Mouse (Mus musculus): ENCODE data around the gene Hspb1. TPM values are rescaled to one million over a fixed set of nuclear protein-coding genes. Genes with fewer than 3 reads are reported as not detected.

Gene Hspb1
- polyA plus RNA-seq, 1 experiment from 2014 or later, result 70.0 TPM

GRCm38 (mm10) chr5:135867637-135868593 is 19.8 kb upstream of the Hspb1 start:
- peak overlapping the region; percentile 52 for H3K9ac ChIP-seq
- H3K4me2 ChIP-seq, result peak overlapping the region; percentile 94
- H3K4me3 ChIP-seq (replicated peaks), result peak overlapping the region; percentile 52
- ATAC-seq (replicated peaks; ENCODE audit: low FRiP score), result peak; percentile 48
- H3K27ac ChIP-seq, result no peak overlapping the region
- H3K36me3 ChIP-seq, result no peaks in the 10 kb centered on the region
- H3K4me1 ChIP-seq, result peaks cover 20% of the 10 kb centered on the region
- no peaks in the 10 kb centered on the region for H3K9me3 ChIP-seq (replicated peaks)
- WGBS, result 1% methylated on average over 79 of the region's 89 CpGs
- H3K27me3 ChIP-seq, result peaks cover 74% of the 10 kb centered on the region

- Histone ChIP-seq H3K4me3 (replicated peaks) (peak overlapping the region; percentile 52), H3K4me2 (peak overlapping the region; percentile 94), H3K4me1 (peaks cover 24% of the 10 kb centered on the region), H3K9ac (peak overlapping the region; percentile 52; the same call in 1 of the 2 replicates), H3K36me3 (no peaks in the 10 kb centered on the region), H3K27ac (no peak overlapping the region), H3K9me3 (replicated peaks) (no peaks in the 10 kb centered on the region), H3K27me3 (peaks cover 78% of the 10 kb centered on the region)
- WGBS, result 2% methylated on average over 27 of the region's 27 CpGs
- ATAC-seq (replicated peaks; ENCODE audit: low FRiP score), result no peak
These were observed 19.1 kb upstream of the Hspb1 start for GRCm38 (mm10) chr5:135868653-135869052.

DNA sequence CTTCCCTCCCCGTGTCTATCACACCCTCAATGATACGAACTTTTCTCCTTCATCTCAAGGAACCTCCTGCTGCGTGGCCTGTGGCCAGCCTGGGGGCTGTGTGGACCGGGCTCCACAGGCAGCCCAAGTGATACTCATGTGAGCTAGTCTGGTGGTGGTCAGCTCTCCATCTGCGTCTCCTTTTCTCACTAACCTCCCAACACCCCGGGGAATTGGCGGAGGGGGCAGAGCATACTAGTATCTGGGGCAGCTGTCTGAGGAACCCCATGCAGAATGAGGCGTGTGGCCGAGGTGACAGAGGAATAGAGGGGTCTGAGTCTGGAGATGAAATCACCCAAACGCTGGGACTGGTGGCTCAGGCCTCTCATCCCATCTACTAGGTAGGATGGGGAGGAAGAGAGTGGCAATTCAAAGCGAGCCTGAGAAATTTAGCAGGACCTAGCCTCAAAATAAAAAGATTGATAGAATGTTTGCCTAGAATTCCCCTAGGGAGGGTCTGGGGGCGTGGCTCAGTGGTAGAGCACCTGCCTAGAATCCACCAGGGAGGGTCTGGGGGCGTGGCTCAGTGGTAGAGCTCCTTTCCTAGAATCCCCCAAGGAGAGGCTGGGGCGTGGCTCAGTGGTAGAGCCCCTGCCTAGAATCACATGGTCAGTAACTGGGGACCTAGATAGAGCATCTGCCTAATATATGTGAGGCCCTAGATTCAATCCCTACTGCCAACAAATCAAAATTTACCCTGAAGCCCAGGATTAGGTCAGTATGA is 17.9 kb upstream of the Hspb1 start:
- H3K4me2 ChIP-seq, result no peak overlapping the region
- H3K4me1 ChIP-seq, result peaks cover 24% of the 10 kb centered on the region
- H3K36me3 ChIP-seq, result no peaks in the 10 kb centered on the region
- H3K9me3 ChIP-seq (replicated peaks), result no peaks in the 10 kb centered on the region
- ATAC-seq (replicated peaks; ENCODE audit: low FRiP score), result no peak
- H3K27me3 ChIP-seq, result peaks cover 74% of the 10 kb centered on the region
- no peak overlapping the region for H3K27ac ChIP-seq
- H3K9ac ChIP-seq, result no peak overlapping the region
- no peak overlapping the region for H3K4me3 ChIP-seq (replicated peaks)
- WGBS, result 73% methylated on average over 14 of the region's 14 CpGs

DNA sequence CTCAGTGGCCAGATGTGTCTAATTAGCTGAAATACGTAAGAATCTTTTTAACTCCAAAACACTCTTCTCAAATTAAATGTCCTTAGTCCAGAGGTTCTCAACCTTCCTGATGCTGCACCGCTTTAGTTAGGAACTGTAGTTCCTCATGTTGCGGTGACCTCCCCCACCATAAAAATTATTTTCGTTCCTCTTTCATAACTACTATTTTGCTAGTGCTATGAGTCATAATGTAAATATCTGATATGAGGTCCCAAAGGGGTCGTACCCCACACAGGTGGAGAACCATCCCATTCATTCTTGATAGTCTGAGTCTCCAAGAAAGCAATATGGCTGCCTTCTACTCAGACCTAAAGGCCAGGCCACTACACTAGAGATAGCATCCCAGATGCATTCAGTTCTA is 17.2 kb upstream of the Hspb1 start:
- H3K4me3 ChIP-seq (replicated peaks), result no peak overlapping the region
- no peaks in the 10 kb centered on the region for H3K9me3 ChIP-seq (replicated peaks)
- no peak overlapping the region for H3K27ac ChIP-seq
- WGBS, result 89% methylated on average over 5 of the region's 5 CpGs
- H3K4me1 ChIP-seq, result peaks cover 24% of the 10 kb centered on the region
- H3K9ac ChIP-seq, result no peak overlapping the region
- H3K4me2 ChIP-seq, result no peak overlapping the region
- ATAC-seq (replicated peaks; ENCODE audit: low FRiP score), result no peak
- H3K36me3 ChIP-seq, result no peaks in the 10 kb centered on the region
- H3K27me3 ChIP-seq, result peaks cover 68% of the 10 kb centered on the region

GRCm38 (mm10) chr5:135872996-135873395 is 14.7 kb upstream of the Hspb1 start:
- Histone ChIP-seq H3K27ac (no peak overlapping the region), H3K4me3 (replicated peaks) (no peak overlapping the region), H3K9ac (no peak overlapping the region), H3K4me2 (peak overlapping the region; percentile 34), H3K4me1 (peaks cover 23% of the 10 kb centered on the region), H3K27me3 (peaks cover 51% of the 10 kb centered on the region), H3K36me3 (no peaks in the 10 kb centered on the region), H3K9me3 (replicated peaks) (no peaks in the 10 kb centered on the region)
- 15% methylated on average over 16 of the region's 16 CpGs for WGBS
- ATAC-seq (replicated peaks; ENCODE audit: low FRiP score), result no peak

DNA sequence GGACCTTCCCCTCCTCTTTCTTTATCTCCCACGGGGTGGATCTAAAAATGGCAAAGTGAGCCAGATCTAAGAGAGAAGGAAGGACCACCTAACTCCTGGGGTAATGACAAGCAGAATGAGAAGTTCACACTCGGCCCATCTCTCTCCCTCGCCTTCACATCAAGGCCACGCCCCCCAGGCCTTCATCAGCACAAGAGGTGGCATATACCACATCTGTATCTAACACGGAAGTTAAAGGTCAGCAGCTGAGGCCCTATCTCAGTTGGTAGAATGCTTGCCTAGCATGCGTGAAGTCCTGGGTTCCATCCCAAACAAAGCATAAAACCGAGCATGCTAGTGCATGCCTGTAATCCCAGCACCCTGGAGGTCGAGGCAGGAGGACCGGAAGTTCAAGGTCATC is 14.0 kb upstream of the Hspb1 start:
- 71% methylated on average over 9 of the region's 9 CpGs for WGBS
- no peak for ATAC-seq (replicated peaks; ENCODE audit: low FRiP score)
- H3K9me3 ChIP-seq (replicated peaks), result no peaks in the 10 kb centered on the region

GRCm38 (mm10) chr5:135877180-135877579 is 10.5 kb upstream of the Hspb1 start:
- Histone ChIP-seq H3K27ac (0 out of 2 replicates have a peak overlapping the region, but pooled peaks have one; percentile 9), H3K9ac (0 out of 2 replicates have a peak overlapping the region, but pooled peaks have one; percentile 31), H3K4me2 (peak overlapping the region; percentile 69), H3K36me3 (no peaks in the 10 kb centered on the region), H3K4me1 (peaks cover 27% of the 10 kb centered on the region), H3K27me3 (peaks cover 11% of the 10 kb centered on the region; the same call in 1 of the 2 replicates), H3K9me3 (replicated peaks) (no peaks in the 10 kb centered on the region), H3K4me3 (replicated peaks) (peak overlapping the region; percentile 49)
- 17% methylated on average over 8 of the region's 8 CpGs for WGBS
- ATAC-seq (replicated peaks; ENCODE audit: low FRiP score), result no peak

More for the DNA sequence above, 14.0 kb upstream of the Hspb1 start:
- Histone ChIP-seq H3K36me3 (no peaks in the 10 kb centered on the region), H3K4me2 (no peak overlapping the region), H3K4me3 (replicated peaks) (no peak overlapping the region), H3K4me1 (peaks cover 20% of the 10 kb centered on the region), H3K27ac (no peak overlapping the region), H3K9ac (no peak overlapping the region), H3K27me3 (peaks cover 44% of the 10 kb centered on the region)

- peak overlapping the region; percentile 31; the same call in 1 of the 2 replicates for H3K9ac ChIP-seq
- no peaks in the 10 kb centered on the region for H3K9me3 ChIP-seq (replicated peaks)
- 0 out of 2 replicates have a peak, but pooled peaks cover 9% of the 10 kb centered on the region for H3K27me3 ChIP-seq
- peak overlapping the region; percentile 69 for H3K4me2 ChIP-seq
- 0 out of 2 replicates have a peak overlapping the region, but pooled peaks have one; percentile 9 for H3K27ac ChIP-seq
- H3K4me3 ChIP-seq (replicated peaks), result peak overlapping the region; percentile 49
- peaks cover 27% of the 10 kb centered on the region for H3K4me1 ChIP-seq
- 2% methylated on average over 16 of the region's 16 CpGs for WGBS
- peak; percentile 35; the same call in 1 of the 2 replicates for ATAC-seq (replicated peaks; ENCODE audit: low FRiP score)
- no peaks in the 10 kb centered on the region for H3K36me3 ChIP-seq
These were observed 9.9 kb upstream of the Hspb1 start for GRCm38 (mm10) chr5:135877831-135878231.

DNA sequence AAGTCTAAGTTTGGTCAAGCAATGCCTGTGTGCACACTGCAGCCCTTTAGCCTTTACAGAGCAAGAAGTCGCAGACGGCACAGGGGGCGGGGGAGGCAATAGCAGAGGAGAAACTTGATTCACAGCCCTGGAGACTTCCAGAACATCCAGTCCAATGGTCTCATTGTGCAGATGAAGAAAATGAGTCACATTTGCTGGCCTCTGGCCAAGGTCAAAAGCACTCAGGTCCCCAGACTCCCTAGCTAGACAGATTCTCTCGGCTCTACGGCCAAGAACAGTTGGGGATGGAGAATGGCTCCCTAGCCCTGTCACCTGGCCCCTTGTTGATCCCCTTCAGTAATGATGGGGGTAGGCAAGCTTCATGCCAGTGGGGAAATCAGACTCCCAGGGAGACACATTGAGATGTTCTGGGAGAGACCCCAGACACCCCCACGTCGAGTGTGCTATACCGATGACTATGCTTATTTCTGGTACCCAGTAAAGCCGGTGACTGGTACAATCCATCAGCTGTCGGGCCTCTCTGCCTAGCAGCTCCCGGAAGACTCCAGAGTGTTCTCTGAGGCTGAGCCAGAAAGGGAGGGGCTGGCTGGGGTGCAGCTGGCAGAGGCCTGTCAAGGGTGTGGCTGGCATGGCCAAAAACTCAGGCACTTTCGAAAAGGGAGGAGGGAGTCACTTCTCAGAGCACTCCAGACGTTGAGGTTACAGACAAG is 8.1 kb upstream of the Hspb1 start:
- no peaks in the 10 kb centered on the region for H3K36me3 ChIP-seq
- H3K9ac ChIP-seq, result no peak overlapping the region
- no peaks in the 10 kb centered on the region for H3K9me3 ChIP-seq (replicated peaks)
- ATAC-seq (replicated peaks; ENCODE audit: low FRiP score), result 0 out of 2 replicates have a peak, but pooled peaks have one; percentile 12
- no peak overlapping the region for H3K4me2 ChIP-seq
- no peak overlapping the region; the same call in 1 of the 2 replicates for H3K27ac ChIP-seq
- WGBS, result 40% methylated on average over 13 of the region's 13 CpGs
- no peaks in the 10 kb centered on the region for H3K27me3 ChIP-seq
- no peak overlapping the region for H3K4me3 ChIP-seq (replicated peaks)
- H3K4me1 ChIP-seq, result peaks cover 22% of the 10 kb centered on the region

DNA sequence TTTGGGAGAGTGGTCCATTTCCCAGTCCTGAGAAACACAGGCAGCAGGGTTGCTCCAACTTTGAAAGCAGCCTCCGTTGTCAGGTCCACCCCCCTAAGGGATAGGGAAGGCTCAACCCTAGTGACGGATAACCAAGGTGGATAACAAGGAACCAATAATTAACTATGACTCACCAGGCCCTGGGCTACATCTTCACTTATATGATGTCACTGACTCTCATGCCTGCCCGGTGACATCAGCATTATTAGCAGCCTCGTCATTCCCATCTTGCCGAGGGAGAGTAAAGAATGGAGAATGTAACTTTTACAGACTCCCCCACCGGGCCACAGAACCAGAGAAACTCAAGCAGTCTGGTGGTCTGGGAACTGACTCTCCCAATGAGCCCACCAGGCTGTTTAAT is 3.1 kb upstream of the Hspb1 start:
- no peak overlapping the region for H3K27ac ChIP-seq
- WGBS, result 64% methylated on average over 6 of the region's 6 CpGs
- H3K9me3 ChIP-seq (replicated peaks), result no peaks in the 10 kb centered on the region
- no peak for ATAC-seq (replicated peaks; ENCODE audit: low FRiP score)
- H3K4me1 ChIP-seq, result peaks cover 22% of the 10 kb centered on the region
- H3K36me3 ChIP-seq, result no peaks in the 10 kb centered on the region
- no peak overlapping the region for H3K4me3 ChIP-seq (replicated peaks)
- peaks cover 24% of the 10 kb centered on the region for H3K27me3 ChIP-seq
- H3K9ac ChIP-seq, result no peak overlapping the region
- H3K4me2 ChIP-seq, result no peak overlapping the region
